Mouse (Mus musculus) CD4-positive, CD25-positive, alpha-beta regulatory T cell, adult 2 months (primary cell): Measurements from ENCODE around the gene Prr5.
"Not testable (repeated sequence)": the region's sequence is repeated elsewhere in the genome, so short reads cannot be mapped to it uniquely, and the experiment has no call there.

Experiments used
- DNase-seq: peaks from one replicate; pipeline ENCODE4 v3.0.0-alpha.2; 2012; ENCODE audit warnings: low read depth, low spot score

The Prr5 gene

DNA sequence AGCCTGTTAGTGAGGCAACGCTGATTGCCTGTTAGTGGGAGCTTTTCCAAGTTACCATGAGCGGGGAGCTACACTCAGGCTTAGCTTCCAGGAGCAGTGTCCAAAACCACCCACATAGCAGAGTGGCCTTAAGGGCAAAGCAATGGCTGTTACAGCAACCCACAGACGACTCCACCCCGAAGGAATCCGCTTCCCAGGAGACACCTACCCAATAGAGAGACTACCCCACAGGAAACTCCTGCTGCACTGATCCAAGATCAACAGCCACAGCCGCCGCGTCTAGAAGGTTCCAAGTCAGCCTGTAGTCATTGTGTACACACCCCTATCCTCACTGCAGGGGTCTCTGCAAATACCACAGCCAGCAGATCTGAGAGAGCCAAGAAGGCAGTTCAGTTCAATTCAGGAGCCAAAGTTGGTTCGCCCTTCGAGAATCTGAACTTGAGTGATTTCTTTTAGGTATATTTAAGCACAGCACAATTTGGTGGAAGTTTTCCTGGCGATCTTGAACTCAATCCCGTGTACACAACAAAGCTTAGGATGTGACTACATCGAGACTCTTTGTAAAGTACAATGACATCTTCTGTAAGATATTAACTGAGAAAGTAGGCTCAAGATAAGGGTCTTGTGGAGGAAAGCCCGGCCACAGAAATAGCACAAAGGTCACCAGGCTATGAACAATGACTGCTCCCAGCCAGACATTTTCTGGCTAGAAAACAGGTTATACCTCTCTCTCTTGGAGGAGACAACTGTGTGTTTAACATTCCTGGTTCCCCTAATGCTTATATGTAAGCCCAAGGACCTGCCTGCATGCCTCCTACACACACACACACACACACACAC is 43.4 kb downstream of the Prr5 start:
- DNase-seq, result no peak

DNA sequence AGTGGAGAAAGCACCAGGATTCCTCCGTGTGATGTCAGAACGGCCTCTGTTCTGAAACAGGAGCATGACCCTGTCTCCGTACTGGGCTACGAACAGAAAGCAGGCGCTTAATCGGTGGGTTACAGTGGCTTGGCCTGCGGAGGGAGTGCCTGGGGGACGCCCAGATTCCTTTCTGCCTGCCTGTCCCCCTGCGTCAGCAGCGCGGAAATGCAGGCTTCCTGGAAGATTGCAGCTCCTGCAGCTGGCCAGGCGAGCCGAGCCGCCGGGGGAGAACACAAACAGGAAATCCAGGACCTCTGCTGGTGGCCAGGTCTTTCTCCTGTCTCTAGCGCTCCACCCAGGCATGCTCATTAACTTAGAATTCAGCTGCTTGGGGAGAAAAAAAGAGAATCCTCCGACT is 45.3 kb downstream of the Prr5 start:
- DNase-seq, result no peak

DNA sequence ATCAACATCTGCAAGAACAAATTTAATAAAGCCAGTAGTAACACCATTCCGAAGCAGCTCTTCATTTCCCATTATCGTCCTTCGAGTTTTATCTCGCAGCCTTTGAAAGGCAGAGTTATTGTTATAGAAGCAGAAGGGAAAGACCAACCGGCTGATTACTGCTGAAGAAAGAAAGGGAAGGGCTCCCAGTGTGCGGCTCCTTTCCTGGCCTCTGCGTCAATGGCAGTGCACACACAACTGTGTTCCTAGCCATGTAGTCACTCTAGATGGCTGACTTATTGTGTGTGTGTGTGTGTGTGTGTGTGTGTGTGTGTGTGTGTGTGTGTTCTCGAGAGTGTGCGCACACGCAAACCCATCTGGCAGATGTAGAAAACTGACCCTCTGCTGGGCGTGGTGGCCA is 45.7 kb downstream of the Prr5 start:
- no peak for DNase-seq

DNA sequence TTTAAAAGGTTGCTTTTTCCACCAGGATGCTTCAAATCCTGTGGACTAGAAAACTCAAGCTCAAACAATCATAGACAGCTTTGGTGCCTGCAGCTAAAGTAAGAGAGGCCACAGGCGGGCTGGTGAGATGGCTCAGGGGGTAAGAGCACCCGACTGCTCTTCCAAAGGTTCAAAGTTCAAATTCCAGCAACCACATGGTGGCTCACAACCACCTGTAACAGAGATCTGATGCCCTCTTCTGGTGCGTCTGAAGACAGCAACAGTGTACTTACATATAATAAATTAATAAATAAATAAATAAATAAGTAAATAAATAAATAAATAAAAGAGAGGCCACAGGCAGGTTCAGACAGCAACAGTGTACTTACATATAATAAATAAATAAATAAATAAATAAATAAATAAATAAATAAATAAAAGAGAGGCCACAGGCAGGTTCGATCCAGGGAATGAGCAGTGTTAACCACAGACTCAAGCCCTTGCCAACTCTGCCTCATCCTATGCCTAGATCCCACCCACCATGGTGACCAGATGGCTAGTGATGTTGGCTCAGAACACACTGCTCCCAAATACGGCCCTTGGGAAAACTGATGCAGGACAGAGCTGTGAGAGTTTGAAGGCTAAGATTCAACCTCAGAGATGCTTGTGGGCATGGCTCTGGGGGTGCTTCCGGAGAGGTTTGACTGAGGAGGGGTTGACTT is 48.3 kb downstream of the Prr5 start:
- DNase-seq, result not testable (repeated sequence)

DNA sequence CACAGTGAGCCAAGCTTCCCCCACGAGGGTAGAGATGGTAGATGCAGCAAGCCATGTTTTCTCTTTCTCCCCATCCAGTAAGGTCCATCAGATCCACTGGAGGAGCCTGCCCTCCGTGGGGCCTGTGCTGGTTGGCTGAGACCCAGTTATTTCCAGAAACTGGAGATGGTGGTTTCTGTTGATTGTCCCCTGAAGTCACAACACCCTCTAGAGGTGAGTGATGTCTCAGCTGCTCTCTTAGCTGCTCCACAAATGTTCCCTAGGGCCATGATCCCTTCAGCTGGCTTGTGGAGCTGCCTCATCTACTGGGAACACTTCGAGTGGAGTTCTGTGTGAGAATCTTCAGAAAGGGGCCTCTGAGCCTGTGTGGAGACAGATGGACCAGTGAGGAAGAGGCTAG is 49.4 kb downstream of the Prr5 start:
- DNase-seq, result no peak

DNA sequence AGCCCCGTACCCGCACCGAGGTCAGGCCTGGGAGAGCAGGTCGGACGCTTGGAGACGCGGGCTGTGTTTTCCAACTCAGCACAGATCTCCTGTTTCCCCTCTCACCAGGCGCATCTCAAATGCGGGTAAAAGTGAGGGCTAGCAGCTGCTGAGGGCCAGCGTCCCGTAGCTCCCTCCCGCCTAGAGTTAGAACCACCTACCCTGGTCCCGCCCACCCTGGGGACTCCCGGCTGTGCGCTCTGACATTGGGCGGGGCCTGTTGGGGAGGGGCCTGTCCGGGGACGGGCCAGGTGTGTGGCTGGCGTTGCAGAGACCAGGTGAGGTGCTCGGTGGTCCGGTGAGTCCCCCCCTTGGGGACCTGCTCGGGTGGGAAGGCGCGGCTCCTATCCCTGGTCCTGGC is 50.4 kb downstream of the Prr5 start, which contains the start of gene Arhgap8:
TSS of gene Arhgap8 (plus strand) at position 262 of the 400 bp plus-strand sequence.
- no peak for DNase-seq

DNA sequence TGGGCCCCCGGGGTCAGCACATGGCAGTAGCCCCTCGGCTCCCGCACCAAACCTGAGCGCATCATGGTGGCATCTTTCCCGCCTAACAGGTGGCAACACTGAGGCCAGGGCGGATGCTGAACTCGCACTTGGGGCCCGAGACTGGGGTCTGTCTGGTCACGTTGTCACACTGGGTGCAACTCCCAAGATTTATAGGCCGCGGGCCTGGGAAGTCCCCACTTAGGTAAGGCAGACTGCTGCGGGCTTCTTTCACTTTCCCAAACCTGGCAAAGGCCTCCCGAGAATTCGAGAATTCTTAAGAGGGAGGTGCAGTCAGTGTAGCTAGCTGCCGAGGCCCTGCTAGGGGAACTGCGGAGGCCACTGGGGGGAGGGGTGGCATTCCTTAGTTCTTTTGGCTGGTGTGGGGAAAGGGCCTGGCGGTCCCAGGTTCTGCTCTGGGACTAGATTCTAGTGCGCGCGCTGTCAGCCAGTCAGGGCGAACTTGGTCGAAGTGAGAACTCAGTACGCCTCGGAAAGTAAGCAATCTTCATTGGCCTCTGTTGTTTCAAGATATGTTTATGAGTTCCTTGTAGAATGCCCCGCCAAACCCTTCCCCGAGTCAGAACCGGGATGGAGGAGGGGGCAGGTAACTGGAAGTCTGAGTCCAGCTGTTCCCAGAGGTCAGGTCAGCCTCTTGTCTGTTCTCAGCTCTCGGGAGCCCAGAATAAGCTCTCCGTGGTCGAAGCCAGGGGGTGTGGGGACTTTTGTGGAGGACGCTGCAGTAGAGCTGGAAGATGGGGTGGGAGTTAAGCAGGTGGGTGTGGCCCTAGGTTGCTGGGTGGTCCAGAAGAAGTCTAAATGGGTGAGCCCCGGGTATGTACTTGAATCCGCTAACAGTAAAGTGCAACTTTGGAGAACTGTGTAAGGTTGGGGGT is 51.1 kb downstream of the Prr5 start:
- no peak for DNase-seq

DNA sequence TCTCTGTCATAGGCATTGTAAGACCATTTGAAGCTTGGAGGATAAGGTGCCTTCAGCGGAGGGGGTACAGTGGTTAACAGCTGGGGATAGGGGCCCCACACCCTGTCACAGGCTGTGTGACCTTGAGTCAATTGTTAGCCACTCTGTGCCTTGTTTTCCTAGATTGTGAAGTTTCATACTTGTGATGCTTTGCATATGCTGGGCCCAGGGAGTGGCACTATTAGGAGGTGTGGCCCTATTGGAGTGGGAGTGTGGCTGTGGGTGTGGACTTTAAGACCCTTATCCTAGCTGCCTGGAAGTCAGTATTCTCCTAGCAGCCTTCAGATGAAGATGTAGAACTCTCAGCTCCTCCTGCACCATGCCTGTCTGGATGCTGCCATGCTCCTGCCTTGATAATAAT is 54.2 kb downstream of the Prr5 start:
- DNase-seq, result not testable (repeated sequence)

DNA sequence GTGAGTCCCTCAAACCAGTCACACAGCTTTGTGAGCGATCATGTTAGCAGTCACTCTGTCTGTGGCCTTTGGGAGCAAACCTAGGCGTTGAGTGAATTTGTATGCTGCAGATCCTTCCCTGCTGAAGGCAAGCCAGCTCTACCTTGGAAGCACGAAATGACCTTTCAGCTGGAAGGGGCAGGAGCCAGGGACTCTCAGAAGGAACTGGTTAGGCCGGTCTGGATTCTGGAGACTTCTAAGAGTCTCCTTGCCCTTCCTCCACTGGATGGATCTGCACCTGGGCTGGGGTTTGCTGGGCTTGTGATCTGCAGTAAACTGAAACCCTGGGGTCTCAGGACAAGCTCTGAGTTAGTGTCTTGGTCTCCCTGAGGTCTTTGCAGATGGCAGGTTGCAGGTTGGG is 54.8 kb downstream of the Prr5 start:
- no peak for DNase-seq

DNA sequence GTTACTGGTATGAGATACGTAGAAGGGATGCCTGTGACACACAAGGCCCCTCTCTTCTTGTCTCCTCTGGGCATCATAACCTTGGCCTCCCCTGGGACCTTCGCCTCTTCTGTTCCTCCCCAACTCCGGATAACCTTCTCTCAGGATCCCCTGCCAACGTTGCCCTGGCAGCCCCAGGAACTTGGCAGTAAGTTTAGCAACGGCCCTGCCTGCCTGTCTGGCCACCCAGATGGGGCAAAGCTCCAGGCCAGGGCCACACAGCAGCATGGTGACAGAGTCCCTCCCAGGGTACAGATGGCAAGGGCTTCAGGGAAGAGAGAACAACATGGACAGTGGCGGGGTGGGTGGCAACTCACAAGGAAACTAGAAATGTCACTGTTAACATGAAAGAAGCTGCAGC is 60.3 kb downstream of the Prr5 start:
- DNase-seq, result no peak

DNA sequence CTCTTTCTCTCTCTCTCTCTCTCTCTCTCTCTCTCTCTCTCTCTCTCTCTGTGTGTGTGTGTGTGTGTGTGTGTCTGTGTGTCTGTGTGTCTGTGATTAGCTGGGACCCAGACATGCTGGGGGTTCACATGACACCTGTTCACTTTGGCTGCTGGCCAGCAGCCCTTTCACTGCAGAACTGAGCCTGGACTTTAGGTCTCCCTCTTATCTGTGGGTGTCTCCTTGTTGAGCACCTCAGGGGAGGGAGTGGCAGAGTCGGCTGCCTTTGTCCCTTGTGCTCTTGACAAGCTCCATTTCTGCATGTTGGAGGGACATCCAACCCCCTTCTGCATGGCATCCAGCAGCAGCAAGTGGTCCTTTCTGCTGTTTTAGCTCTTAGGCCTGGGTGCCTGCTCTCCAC is 61.5 kb downstream of the Prr5 start:
- no peak for DNase-seq

DNA sequence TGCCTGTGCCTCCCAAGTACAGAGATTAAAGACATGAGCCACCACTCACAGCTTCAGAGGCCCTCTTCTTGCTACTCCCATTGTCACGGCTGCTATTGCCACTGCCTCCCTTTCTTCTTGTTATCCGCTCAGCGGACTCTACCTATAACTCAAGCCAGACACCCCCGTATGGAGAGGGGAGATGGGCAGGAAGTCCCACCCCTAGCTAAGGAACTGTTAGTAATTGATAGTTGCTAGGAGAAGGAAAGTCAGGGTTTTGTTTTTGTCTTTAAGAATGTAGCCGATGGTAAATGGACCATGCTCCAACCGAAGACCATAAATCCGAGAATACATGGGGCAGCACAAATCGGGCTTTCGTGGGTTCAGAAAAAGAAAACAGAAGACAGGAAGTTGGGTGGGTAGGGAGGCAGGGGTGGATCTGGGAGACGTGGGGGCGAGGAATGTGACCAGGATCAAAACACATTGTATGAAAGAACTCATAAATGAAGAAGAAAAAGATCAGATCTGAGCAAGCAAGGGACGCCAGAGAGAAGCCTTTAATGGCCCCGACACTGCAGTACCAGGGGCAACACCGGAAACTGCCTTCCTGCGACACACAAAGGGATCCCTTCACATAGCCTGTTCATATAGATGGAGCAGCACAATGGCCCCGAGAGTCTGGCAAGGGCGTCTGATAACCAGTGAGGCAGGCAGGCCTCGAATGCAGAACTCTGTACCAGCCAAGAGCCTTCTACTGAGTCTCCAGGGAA is 62.4 kb downstream of the Prr5 start:
- DNase-seq, result no peak

DNA sequence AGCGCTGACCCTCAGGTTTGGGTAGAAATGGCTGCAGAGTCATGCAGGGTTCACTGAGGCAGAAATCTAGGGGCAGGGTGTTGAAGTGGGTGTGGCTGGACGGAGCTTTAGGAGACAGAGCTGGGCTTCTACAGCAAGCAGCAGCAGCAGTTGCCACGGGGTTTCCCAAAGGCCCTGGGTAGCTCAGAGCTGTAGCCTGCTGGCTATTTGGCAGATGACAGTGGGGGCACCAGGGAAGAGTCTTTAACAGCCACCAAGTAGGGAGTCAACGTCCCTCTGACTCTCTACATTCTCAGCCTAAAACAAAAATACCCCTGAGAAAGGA is 63.0 kb downstream of the Prr5 start:
- no peak for DNase-seq

DNA sequence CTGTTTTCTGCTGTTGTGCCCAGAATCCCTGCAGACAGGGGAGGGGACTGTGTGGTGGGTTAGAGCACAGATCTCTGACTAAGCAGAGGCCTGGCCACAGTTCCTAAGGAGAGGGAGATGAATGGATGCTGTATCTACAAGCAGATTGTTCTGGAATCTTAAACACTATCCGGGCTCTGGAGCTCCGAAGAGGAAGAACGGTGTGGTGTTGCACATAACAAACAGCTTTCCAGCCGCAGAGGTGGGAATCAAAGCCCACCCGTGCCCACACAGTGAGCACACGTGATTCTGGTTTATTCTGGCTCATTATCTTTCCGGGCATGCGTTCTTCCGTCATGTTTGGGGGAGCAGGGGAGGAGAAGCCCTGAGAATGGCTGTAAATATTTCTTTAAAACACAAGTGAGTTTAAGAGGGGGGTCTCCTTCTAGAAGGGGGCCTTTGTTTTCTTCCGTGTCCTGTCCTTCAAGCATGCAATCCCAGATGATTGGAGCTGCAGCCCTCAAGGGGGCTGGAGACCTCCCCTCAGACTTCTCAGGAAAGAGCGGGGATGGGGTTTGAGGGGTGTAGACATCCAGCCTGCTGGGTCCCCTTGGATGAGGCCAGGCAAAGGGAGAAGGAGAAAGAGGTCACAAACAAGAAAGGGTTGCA is 67.0 kb downstream of the Prr5 start:
- no peak for DNase-seq

DNA sequence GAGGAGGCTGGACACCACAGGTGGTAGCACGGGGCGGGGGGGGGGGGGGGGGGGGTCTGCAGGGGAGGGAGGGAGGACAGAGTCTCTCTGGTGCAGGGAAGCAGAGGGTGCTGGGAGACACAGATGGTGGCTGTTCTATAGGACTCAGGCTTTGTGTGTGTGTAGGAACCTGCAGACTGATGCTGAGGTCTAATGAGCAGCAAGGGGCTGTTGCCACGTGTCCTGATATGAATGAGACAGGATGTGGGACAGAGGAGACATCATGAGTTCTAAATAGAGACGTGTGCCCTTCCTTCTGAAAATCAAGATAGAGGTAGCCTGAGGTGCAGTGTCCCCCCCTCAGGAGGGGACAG is 67.5 kb downstream of the Prr5 start:
- no peak for DNase-seq

DNA sequence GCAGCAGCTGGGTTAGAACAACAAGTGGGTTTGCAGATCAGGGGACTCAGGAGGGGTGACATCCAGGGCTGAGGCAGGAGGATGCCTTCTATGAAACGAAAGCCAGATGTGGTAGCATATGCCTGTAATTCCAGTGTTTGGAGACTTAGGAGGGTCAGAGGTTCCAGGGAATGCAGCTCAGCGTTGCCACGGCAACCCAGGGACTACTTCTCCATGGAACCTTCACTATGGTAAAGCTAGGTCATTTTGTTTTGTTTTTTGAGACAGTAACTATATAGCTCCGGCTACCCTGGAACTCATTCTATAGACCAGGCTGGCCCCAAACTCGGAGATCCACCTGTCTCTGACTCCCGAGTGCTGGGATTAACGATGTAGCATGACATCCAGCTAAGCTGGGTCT is 68.8 kb downstream of the Prr5 start:
- DNase-seq, result no peak

DNA sequence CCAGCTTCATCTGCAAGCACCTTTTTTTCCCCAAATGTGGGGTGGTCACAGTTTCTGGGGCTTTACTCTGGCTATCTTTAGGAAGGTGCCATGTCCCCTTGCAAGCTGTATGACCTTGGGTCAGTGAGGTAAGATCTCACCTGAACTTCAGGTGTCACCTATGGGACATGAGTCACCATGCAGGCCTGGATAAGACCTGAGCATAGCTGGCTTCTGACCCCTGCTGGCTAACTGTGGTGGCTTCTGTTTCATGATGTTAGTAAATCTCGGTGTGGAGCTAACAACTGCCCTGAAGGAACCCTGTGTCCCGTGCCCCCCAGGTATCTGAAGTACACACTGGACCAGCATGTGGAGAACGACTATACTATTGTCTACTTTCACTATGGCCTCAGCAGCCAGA is 72.2 kb downstream of the Prr5 start:
- DNase-seq, result no peak

DNA sequence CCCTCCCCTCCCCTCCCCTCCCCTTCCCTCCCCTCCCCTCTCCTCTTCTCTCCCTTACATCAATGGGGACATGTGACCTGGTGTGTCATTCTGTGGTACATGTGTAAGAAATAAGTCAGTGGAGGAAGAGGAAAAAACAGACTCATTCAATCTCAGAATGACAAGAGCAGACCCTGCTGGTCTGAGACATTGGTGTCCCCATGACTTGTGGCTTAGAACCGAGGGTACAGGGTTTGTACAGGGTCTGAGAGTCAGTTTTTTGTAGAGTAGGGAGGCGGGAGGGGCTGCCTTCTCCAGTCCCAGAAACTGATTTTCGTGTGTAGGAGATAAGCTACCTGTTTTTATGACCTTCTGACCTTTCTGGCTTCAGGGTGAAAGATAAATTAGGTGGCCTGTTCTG is 73.9 kb downstream of the Prr5 start:
- no peak for DNase-seq

DNA sequence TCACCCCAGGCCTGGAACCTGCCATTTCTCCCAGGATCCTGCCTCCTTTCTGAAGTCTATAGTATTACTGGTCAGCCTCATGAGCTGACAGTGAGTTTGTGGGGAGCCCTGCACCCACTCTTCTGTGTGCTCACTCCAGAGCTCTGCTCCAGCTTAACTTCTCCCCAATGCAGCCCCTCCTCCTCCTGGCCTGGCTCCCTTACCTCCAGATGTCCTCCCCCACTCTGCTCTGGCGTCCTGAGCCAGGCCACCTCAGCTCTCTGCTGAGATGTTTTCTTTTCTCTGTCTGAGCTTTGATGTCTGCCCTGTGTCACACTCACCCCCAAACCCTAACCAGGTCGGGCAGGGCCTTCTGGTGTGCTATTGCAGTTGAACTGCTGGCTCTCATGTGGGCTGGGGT is 74.9 kb downstream of the Prr5 start:
- DNase-seq, result no peak

DNA sequence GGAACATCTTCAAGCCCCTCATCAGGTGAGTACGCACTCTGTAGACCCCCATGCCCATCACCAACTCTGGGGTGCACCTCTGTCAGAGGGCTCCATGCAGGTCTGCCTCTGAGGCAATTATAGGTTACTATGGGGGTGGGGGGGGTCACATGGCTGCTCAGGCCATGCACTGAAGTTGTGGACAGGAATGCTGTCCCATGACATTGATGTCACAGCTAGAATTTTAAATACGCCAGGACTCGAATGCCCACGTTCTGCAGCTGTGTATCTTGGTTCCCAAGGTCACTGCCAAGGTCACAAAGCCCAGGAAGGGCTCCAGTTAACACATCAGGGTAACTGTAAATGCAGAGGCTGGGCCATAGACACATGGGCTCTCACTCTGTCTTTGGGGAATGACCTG is 76.4 kb downstream of the Prr5 start:
- DNase-seq, result no peak
